Mouse (Mus musculus): Measurements from ENCODE around the gene Syndig1.

GRCm38 (mm10) chr2:149861002-149861401, 32.0 kb downstream of the Syndig1 start:
- TF ChIP-seq POLR2A (IDR thresholded peaks at IDR 0.05; ENCODE audit: control insufficient read depth, low read depth, low read length) (no peak), CTCF (IDR thresholded peaks at IDR 0.05; ENCODE audit: control insufficient read depth, insufficient read depth, insufficient replicate concordance, low read depth, low read length) (no peak)

All from testis, adult 2 months (tissue).